Mouse (Mus musculus) A20 (cell line): ENCODE results near the gene Bcl2.
"Not testable (repeated sequence)": the region's sequence is repeated elsewhere in the genome, so short reads cannot be mapped to it uniquely, and the experiment has no call there.

Experiments
- DNase-seq: peaks from one replicate; pipeline ENCODE4 v3.0.0-alpha.2; 2011; ENCODE audit warnings: low read depth, low spot score

Bcl2 gene

DNA sequence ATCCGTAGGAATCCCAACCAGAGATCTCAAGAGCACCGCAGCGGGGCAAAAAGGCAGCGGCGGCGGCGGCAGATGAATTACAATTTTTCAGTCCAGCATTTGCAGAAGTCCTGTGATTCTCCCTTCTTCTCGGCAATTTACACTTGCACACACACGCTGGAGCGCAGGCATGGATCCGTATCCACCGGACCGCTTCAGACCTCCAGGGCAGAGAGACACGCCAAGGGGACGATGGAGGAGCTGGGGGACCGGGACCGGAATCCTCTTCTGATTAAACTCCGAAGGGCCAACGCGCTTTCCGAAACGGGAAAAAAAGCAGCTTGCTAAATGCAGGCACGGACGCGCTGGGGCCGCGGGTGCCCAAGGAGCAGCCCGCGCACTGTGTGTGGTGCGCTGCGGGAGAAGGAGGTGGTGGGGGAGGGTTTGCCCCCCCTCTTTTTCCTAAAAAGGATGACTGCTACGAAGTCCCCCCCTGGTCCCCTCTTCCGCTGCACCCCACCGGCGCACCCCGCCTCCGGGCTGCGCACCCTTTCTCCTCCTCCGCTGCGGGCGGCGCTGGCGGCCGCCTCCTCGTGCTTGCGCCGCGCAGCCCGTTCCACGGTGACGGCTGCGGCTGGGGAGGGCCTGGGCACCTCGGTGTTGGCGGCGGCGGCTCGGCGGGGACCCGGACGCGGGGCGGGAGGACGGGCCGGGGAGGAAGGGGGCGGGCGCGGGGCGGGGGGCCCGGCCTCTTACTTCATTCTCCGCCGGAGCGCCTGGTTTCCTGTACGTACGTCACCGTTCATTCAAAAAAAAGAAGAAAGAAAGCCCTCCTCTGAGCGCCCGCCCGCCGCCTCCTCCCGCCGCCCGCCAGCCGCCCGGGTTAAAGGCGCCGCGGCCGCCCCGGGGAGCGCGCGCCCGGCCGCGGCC is at the start of gene Bcl2:
Bcl2 (minus strand) TSS at position 654 of the 909 bp plus-strand sequence.
- peak; percentile 80 for DNase-seq

DNA sequence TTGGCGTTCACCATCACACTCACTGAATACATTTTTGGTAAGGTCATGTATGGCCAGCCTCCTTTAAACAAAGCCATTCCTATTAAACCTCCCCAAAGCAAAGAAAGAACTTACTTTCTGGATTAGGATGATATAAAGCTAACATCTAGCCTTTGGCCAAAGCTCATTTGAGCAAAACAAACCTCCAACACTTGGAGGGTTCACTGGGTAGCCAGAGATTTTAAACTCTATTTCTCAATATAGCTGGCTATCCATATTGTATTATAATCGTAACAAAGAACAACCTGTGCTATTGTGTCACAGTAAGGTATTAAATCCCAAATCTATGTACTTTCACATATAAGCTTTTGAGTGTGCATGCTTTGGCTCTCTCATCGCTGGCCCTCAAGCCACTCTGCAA is 46.7 kb upstream of the Bcl2 start:
- no peak for DNase-seq

DNA sequence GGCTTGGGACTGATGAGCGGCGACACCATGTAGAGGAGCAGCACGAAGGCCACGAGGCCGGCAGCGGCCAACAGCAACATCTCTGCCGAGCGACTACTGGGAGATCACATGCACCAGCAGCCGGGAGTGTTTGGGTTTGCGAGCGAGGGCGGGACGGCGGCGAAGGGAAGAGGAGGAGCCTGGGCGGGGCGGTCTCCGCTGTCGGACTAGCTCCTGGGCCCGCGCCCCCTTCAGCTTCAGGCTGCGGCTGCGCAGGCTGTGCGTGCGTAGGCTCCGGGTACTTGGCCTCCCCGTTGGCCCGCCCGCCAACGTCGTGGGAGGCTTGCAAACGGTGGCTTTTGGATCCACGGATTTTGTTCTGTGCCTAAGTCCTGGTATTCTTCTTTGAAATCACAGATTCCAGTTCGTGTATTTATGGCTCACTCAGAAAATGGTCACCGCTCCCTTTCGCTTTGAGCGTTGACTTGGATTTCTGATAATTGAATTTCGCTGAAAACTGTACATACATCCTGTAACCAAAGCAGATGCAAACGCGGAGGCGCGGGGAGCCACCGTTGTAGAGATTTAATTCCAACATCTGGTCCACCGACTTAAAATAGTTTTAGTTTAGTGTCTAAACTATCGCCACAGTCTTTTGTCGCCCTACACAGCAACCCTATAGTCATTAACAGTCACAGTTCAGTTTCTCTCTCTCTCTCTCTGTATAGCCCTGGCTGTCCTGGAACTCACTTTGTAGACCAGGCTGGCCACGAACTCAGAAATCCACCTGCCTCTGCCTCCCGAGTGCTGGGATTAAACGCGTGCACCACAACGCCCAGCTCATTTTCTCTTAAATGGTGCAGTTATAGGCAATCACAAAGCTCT is 45.7 kb upstream of the Bcl2 start, which contains the start of gene Kdsr:
Kdsr (minus strand) TSS at position 156 of the 864 bp plus-strand sequence.
- DNase-seq = peak; percentile 96

DNA sequence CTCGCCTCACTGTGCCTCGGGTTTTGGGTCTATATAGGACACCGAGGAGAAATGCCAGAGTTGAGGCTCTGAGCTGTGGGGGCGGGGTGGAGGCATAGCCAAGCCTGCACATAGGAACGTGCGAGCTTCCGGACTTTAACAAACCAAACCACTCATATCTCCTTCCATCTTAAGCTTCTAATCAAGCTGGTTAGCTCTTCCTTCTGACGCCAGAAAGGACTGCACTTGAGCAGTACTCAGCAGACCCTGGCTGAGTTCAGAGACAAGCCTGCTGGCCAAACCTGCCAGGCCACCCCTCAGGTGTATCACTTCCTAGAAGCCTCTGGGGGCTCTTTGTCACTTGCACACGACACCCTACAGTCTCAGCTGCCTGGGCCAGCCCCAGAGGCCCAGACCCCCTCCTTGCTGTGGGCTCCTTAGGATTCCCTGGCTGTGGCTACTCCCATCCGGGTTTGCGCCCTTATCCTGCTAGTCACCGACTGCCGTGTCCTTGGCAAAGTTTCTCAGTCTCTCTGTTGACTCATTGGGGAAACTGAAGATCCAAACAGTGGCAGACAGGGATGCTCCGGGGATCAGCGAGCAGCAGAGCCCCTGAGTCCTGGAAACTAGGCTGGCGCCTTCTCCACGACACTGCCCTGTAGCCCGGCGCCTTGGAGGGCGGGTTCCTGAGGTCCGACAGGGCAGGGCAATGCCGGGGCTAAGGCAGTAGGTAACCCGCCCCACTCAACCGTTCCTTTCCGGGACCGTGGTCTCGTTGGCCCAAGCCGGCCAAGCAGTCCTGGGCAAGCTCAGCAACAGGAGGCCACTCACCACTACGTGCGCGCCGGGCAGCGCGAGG is 44.9 kb upstream of the Bcl2 start:
- peak; percentile 68 for DNase-seq

DNA sequence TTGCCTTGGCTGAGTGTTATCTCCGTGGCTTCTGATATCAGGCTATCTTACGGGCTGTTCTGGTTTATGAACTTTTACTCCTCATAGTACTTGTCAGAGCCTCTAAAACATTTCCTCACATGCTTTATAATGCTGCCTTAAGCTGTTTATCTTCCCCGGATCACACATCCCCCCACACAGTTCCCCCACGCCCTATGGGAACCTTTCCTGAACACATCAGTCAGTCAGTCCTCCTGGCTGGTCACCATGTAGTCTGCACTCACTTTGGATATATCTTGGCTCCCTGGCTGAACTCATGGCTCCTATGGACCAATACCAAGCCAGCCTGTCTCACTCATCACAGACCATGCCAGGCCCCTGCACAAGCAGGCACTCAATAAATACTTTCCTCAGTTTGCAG is 42.6 kb upstream of the Bcl2 start:
- no peak for DNase-seq

DNA sequence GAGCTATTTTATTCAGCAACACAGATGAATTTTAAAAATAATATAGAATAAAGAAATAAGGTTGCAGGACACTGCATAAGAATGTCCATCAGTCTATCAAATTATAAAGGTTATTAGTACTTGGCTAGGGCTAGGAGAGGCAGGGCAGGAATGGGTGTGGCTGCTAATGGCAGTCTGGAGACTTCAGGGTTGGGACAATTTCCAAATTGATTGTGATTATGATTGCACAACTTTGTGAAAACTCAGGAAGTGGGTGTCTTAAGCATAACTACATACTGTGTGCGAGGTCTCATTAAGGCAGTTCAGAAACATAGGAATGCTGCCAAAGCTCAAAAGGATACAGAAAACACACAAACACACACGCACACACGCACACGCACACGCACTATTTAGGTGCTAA is 37.9 kb upstream of the Bcl2 start:
- DNase-seq = no peak

DNA sequence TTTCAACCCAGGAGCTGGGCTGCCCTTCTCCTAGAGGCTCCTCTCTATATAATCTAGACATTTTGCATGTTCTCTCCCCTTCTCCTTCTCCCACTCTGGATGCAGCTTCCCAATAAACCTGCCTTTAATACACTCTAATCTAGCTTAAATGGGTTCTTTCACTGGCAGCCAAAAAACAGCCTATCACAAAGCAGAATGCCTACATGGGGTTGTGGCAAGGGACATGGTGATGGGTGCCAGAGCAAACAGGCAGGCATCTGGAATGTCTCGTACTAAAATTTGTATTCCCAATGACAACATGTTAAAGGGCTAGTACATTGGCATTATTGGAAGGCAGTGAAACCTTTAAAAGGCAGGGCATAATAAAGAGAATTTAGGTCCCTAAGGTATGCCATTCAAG is 36.6 kb upstream of the Bcl2 start:
- DNase-seq = no peak

DNA sequence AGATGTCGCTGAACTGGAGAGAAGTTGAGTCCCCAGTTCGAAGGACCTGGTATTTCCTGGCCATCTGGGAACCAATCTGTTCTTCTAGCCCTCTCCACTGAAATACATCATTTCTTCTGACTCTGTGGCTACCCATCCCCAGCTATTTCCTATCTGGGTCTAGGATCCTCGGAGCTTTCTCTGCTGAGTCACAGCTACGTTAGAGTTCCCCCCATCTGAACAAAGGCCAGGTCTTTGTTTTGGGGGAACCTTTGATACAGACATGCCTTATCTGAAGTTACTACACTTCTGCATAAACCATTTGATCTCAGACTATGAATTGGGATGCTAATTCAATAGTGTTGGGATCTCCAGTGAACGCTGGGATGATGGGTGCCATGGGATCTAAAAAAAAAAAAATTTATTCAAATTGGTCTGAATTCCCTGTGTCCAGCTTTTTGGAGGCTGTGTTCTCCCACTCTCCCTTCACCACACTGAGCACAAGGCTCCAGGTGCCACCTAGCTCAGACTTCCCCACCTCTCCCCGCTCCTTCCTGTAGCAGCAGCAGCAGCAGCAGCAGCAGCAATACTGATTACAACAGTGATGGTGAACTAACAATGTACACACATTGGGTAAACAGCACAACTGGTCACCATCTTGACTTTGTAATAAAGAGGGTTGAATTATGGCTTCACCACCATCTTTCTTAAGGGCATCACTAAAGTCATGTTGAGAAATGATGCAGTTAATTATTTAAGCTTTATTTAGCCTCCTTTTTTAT is 34.7 kb upstream of the Bcl2 start:
- DNase-seq = no peak

DNA sequence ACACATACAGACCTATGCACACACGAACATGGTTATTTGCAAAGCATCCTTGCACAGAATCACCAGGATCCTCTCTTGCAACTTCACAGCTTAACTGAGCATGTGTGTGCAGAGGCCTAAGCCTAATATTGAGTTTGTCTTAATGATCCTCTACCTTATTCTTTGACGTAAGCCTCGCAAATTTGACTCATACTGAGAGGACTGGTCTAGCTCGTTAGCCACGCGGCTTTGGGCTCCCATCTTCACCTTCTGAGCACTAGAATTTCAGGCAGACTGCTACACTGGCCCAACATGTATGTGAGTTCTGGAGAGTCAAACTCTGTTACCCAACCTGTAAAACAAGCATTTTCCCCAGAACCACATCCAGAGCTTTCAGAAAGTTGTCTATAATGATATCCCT is 28.9 kb upstream of the Bcl2 start:
- DNase-seq = no peak

DNA sequence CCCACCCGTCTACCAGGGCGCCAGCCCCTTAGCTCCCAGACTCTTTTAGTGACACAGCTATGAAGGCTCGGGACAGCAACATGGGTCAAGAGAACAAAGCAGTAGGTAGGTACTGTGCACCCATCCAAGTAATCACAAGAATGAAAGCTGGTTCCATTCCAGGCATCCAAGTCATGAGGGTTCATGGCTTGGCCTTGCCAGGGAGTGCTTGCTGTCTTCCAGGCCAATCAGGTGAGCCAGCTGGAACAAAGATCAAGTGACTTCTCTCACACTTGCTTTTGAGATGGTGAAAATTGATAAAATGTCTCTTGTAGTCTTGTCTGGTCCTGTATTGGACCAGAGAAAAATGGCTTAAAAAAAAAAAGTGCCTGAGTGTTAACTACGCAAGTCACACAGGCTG is 26.7 kb upstream of the Bcl2 start:
- DNase-seq = no peak

DNA sequence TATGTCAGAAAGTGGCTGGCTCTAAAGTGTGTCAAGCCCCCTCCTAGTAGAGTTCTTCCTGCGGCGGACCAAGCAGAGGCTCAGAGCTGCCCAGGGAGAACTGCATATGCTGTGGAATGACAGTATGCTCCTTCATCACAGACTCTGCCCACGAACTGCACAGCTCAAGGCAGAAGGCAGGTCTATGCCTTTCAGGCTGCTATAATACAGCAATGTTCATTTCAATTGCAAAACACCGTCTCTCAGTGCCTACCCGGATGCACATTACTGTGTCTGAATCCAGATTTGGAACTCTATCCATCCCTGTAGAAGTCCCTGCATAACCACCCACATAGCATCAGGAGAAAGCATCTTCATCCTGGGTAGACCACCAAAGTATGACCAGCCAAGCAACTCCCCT is 25.7 kb upstream of the Bcl2 start:
- DNase-seq = no peak

DNA sequence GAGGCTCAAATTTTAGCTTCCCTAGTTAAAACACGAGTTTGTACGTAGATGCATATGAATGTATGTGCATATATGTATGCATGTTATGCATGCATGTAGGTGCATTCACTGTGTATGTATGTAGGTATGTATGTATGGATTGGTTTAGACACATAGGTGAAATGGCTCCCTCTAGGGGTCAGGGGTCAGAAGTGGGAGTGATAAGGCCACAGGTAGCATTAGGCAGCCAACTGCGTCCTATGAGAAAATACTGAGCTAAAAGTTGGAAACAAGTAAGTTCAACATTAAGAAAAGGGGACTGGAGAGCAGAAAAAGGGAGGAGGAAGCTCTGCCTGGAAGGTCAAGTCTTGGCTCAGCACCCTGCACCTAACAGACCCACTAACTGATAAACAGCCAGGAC is 24.0 kb upstream of the Bcl2 start:
- peak; percentile 51 for DNase-seq

DNA sequence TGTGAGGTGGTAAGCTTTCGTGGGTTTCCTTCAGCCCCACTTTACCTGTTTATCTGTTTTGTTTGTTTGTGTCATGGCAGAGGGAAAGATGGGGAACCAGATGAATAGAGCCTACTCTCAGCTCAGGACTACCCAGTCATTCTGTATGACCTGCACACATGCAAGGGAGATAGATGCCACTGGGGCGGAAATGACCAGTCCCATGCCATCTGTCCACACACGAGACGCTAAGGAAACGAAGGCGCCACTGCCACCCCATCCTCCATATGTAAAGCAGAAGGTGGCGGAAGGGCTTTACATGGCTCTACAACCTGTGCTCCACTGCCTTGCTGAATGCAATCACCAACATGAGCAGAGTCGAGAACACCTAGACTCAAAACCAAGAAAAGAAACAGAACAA is 22.1 kb upstream of the Bcl2 start:
- DNase-seq = no peak

DNA sequence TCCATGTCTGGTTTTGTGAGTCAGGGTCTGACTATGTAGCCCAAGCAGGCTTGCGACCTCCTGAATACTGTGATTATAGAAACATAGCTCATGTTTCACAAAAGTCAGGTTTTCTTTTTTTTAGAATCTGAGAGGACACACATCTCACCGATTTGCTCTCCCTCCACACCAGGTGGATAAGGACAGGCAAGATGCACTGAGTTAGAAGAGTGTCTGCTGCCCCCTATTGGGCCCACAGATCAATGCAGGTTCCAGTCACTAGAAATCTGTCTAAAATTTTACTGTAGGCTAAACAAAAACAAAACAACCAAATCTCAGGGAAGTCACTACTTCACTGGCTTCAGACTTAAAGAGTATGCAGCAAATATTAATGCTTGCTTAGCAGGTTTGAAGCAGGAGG is 21.5 kb upstream of the Bcl2 start:
- peak; percentile 61 for DNase-seq

DNA sequence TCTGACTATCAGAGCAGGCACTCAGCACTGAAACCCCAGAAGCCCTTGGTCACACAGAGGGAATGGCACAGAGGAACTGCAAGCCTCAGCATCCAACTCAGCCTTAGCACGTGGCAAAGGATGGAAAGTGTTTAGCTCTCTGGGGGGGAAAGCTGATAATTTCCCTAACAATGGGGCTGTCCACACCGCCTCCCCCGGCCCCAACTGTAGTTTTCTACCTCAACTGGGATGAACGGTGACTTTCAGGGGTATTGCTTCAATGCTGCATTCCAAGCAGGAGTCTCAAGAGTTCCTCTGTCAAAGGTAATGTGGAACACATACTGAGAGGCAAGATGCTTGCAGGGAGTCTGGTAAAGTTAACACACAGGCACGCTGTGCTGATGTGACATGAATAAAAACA is 8.0 kb upstream of the Bcl2 start:
- no peak for DNase-seq

DNA sequence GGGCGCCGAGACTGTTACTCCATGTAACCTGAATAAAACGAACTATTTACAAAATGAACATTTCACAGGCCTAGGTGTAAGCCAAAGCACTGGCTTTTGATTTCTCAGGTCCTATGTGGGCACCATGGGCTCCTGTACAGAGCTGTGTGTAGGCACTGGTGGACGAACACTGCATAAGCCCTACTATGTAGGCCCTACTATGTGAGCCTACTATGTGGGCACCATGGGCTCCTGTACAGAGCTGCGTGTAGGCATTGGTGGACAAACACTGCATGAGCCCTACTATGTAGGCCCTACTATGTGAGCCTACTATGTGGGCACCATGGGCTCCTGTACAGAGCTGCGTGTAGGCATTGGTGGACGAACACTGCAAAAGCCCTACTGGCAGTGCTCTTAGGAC is 3.7 kb upstream of the Bcl2 start:
- DNase-seq = not testable (repeated sequence)

DNA sequence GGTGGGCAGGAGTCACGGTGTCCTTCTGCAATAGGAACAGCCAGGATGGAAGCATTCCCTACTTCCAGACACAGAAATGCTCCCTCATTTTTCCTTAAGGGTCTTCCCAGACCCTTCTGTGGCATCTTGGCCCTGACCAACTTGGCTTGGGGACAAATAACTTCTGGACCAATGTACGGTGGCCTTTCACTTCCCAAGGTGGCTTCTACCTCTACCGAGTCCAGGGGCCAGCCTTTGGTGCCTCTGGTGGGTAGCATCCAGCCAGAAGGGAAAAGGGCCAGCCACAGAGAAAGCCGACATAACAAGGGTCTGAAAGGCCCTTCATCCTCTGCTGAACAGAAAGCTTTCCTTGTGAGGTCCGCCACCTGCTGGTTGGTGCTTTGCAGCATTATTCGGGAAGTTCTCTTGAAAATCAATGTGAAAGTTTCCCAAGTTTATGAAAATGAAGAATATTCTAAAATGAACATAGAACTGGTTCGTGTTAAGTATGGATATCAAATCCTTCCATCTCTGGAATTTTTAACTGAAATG is 3.1 kb upstream of the Bcl2 start:
- peak; percentile 58 for DNase-seq

DNA sequence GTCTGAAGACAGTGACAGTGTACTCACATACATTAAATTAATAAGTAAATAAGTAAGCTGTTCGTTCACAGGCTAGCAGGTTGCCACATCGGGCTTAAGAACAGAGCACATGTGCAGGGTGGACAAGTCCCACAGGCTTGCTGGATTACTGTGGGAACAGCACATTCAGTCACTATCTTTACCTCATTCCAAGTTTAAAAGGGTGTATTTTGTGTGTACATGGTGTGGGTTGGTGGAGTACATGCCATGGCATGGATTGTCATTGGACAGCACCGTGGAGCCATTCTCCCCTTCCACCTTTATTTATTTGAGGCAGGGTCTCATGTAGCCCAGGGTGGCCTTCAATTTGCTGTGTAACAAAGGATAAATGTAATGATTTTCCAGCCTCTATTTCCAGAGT is 2.1 kb upstream of the Bcl2 start:
- no peak for DNase-seq

DNA sequence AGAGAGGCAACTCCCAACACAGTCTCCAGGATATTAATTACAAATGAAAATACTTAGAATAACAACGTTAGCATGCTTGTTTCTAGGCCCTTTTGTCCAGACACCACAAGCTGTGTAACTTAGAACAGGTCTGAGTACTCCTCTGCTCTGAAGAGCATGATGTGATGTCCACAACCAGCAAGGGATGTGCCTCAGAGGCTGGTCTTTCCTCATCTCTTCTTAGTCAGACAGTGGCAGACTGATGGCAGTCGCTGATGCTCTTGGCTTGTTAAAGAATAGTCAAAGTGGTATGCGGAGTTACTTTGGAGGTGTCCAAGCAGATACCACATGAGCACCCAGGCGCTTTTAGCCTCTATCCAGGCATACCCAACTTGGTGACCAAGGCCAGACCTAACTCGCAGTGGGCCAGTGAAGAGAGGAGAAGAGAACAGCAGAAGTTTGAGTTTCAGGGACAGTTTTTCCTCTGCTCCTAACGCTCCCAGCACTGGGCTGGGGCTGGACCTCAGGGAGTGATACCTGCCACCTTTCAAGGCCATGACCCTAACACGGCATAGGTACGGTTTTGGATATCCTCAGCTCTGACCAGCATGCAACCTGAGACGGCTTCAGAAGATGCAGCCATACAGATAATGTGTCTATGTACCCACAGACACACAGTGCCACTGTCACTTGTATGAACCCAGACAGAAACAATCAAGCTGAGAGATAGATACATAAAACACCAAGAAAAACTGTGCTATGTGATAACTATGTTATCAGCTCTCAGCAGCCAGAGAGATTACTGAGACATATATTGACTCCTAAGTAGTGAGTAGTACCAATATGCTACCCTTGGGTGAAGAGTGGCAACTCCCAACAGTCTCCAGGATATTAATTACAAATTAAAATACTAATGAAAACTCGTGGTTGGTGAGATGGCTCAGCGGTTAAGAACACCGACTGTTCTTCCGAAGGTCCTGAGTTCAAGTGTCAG is 1.3 kb upstream of the Bcl2 start:
- no peak for DNase-seq
